Mouse (Mus musculus): ENCODE measurements around the gene Kl. TPM values are rescaled to one million over a fixed set of nuclear protein-coding genes. Genes with fewer than 3 reads are reported as not detected.

Gene Kl
- polyA plus RNA-seq (2016; fragmentation: Nextera tagmentation; extraction: Ambion mirVana) = 0.19 and 0.20 TPM in 2 replicates

- Histone ChIP-seq H3K36me3 (replicated peaks) (no peaks in the 10 kb centered on the region), H3K9ac (peak within 1 kb of the TSS; percentile 50), H3K27me3 (peaks cover 43% of the 10 kb centered on the region), H3K27ac (no peak within 1 kb of the TSS), H3K4me3 (replicated peaks) (peak within 1 kb of the TSS; percentile 50), H3K4me2 (peak within 1 kb of the TSS; percentile 85), H3K9me3 (no peaks in the 10 kb centered on the region), H3K4me1 (peaks cover 13% of the 10 kb centered on the region)
- peak; percentile 65 for ATAC-seq (ENCODE audit: low FRiP score)
- 2% methylated on average over 22 of the region's 22 CpGs for WGBS
Measured at GRCm38 (mm10) chr5:150952328-150952668, at the start of gene Kl. Gene Kl, plus strand, starts transcription at chr5:150952607.

DNA sequence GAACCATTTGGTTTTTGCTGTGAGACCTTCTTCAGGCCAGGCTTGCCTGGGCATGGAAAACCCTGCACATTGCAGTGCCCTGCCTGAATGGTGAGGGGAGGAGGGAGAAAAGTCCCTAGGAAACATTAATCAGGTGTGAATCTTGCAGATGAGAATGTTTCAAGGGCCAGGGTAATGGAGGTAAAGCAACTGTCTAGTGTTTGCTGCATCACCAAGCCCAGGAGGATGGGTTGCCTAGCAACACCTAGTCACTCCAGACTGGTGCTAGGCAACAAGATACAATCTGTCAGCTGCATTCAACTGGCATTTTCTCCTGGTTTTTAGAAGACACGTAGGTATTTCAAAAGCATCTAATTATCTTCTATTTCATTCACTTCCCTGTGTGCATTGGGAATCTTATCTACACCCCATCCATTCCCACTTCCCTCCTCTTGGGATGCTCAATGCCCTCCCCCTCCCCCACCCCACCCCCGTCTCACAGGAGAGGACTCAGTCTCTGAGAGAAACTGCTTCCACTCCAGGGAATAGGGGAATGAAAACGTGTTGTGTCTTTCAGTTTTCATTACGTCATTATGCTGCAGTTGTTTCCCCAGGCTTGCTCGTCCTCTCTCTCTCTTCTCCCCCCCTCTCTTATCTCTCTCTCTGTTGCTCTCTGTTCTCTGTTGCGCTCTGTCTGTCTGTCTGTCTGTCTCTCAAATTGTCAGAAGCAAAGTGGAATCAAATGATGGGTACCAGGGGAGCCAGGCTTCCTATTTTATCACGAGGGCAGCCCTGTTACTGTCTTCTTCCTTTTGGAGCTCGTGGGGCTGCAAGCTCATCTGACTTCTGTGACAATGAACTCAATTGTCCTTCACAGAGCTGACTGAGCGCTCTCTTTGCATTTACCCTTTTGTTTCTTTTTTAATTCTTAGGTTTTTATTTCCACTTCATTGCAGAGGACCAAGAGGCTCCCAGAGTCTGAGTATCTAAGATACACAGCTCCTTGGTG, 46.1 kb upstream of the Kl start:
- no peaks in the 10 kb centered on the region for H3K27me3 ChIP-seq
- no peaks in the 10 kb centered on the region for H3K9me3 ChIP-seq
- peak overlapping the region; percentile 94 for H3K27ac ChIP-seq
- 15% methylated on average over 9 of the region's 9 CpGs for WGBS
- H3K9ac ChIP-seq = peak overlapping the region; percentile 29; the same call in 1 of the 2 replicates
- peak; percentile 98 for ATAC-seq (ENCODE audit: low FRiP score)
- H3K4me3 ChIP-seq (replicated peaks) = no peak overlapping the region
- H3K36me3 ChIP-seq (replicated peaks) = no peaks in the 10 kb centered on the region
- H3K4me1 ChIP-seq = peaks cover 18% of the 10 kb centered on the region
- peak overlapping the region; percentile 40 for H3K4me2 ChIP-seq

DNA sequence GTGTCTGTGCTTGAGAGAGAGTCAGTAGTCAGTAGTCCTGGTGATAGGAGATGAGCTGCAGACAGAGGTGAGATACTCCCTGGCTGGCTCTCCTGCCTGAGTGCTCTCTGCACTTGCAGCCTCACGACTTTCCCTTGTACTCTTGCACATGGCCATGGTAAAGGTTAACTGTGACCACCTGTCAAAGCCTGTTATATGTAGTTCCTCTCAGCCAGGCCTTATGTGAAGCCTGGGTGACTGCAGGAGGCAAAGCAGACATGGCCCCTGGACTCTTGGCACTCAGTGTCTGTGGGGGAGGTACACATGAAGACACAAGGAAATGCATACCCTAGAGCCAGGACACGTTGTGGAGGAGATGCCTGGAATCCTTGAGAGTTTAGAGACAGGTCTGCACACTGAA, 40.3 kb upstream of the Kl start:
- no peak overlapping the region for H3K9ac ChIP-seq
- WGBS = 45% methylated on average over 2 of the region's 2 CpGs
- no peak overlapping the region for H3K4me2 ChIP-seq
- no peaks in the 10 kb centered on the region for H3K27me3 ChIP-seq
- no peak overlapping the region for H3K4me3 ChIP-seq (replicated peaks)
- H3K36me3 ChIP-seq (replicated peaks) = no peaks in the 10 kb centered on the region
- no peak for ATAC-seq (ENCODE audit: low FRiP score)
- H3K4me1 ChIP-seq = peaks cover 3% of the 10 kb centered on the region
- no peak overlapping the region for H3K27ac ChIP-seq
- H3K9me3 ChIP-seq = no peaks in the 10 kb centered on the region

DNA sequence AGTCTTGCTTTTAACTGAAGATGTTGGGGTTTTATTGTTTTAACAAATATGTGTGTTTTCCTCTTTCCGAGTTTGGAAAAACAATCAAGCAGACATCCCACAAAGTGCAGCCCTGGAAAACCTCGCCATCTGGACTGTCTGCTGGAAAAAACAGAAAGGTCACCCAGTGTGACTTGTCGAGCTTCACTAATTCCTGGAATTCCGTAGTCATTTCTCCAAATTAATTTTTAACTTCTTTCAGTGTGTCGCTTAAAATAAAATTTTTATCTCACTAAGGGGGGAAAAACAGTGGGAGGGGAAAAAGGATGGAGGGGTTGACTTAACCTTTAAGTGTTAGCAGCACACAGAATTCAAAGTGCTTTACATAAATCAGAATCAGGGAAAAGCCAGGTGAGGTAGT, 39.8 kb upstream of the Kl start:
- Histone ChIP-seq H3K4me1 (no peaks in the 10 kb centered on the region; the same call in 1 of the 2 replicates), H3K36me3 (replicated peaks) (no peaks in the 10 kb centered on the region), H3K9me3 (no peaks in the 10 kb centered on the region), H3K4me2 (no peak overlapping the region), H3K27ac (no peak overlapping the region), H3K9ac (no peak overlapping the region), H3K4me3 (replicated peaks) (no peak overlapping the region), H3K27me3 (no peaks in the 10 kb centered on the region)
- WGBS = 61% methylated on average over 5 of the region's 5 CpGs
- no peak for ATAC-seq (ENCODE audit: low FRiP score)

DNA sequence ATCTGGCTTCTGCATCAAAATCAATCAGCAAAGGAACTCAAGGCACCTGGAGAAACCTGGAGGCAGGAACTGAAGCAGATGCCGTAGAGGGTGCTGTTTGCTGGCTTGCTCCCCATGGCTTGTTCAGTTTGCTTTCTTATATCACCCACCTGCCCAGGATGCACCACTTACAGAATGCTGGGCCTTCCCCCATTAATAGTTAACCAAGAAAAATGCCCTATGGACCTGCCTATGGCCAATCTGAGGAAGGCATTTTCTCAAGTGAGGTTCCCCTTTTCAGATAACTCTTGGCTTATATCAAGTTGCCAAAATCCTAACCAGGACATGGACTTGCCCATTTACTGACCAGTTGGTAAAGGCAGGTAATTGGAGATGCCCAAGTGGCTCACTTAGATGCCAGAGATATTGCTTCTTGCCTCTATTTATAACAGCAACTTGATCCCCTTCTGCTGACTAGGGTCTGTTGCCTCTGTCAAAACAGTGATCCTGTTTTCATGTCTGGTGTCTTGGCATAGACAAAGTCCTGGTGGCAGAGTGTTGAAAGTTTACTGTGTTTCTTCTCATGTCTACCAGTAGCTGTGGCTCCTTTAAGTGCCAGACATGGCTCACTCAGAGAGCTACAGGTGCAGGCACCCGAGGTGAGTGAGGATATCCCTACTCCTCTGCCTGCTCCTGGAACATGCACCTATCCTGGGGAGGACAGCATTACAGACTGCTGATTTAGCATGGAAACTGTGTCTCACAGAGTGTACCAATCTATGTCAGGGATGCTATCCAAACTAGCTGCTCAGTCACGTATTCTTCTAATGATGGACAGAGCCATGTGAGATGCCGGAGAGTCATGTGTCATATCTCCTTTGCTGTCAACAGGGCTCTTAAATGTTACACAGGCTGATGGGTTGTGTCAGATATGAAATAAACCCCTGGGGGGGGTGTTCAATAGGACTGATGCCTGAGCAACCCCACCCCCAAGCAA, 37.0 kb upstream of the Kl start:
- Histone ChIP-seq H3K9me3 (no peaks in the 10 kb centered on the region), H3K4me2 (no peak overlapping the region), H3K4me1 (no peaks in the 10 kb centered on the region; the same call in 1 of the 2 replicates), H3K27ac (no peak overlapping the region), H3K4me3 (replicated peaks) (no peak overlapping the region), H3K36me3 (replicated peaks) (no peaks in the 10 kb centered on the region), H3K9ac (no peak overlapping the region), H3K27me3 (no peaks in the 10 kb centered on the region)
- 88% methylated on average over 4 of the region's 4 CpGs for WGBS
- ATAC-seq (ENCODE audit: low FRiP score) = no peak

DNA sequence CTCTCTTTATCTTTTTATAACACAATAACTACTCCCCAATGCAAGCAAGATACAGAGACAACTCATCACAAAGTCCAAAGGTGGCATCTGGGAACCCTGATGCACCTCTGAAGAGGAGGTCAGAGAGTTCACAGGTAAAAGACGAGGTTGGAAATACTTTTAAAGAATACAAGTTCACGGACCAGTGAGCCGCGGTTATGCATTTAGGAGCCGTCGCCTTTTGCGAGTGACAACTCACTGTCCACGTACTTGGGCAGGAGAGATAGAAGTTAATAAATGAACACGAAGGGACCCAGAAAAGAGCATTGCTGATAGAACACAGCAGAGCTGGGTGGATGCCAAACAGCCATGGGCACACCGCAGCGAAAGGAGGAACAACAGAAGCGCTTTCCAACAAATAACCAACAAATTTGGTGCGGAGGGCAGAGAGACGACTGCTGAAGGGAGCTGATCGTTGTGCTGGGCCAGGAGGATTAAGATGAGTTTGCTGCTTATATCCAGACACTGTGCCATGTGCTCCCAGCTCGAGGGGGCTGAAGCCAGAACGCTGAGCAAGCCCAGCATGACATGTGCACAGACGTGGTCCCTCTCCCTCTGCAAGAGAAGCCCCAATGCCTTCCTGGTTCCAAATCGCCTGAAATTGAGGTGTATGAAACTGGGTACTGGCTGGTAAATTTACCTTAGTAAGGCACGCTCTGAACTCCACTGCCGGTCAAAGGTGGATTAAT, 35.1 kb upstream of the Kl start:
- H3K4me3 ChIP-seq (replicated peaks) = no peak overlapping the region
- no peaks in the 10 kb centered on the region for H3K9me3 ChIP-seq
- no peaks in the 10 kb centered on the region; the same call in 1 of the 2 replicates for H3K4me1 ChIP-seq
- no peak overlapping the region for H3K4me2 ChIP-seq
- no peak overlapping the region for H3K27ac ChIP-seq
- no peaks in the 10 kb centered on the region for H3K36me3 ChIP-seq (replicated peaks)
- ATAC-seq (ENCODE audit: low FRiP score) = no peak
- no peak overlapping the region for H3K9ac ChIP-seq
- H3K27me3 ChIP-seq = no peaks in the 10 kb centered on the region
- 84% methylated on average over 21 of the region's 21 CpGs for whole genome bisulfite sequencing

DNA sequence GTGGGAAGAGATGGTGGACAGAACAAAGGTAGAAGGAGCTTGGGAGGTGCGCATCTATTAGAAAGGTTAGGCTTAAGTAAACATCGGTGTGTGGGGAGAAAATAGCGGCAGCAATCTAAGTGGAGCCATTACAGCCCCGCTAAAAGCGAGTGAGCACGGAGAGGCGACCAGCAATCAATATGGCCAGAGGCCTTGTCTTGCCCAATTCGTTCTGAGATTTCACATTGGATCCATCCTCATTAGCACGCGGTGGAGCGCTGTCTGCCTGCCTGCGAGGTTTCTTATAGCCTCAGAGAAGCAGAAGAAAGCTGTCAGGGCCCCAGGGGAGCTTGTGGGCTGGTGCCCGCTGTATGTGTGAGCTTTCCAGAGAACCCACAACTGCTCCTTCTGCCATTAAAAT, 33.8 kb upstream of the Kl start:
- Histone ChIP-seq H3K4me2 (no peak overlapping the region), H3K9ac (no peak overlapping the region), H3K4me3 (replicated peaks) (no peak overlapping the region), H3K4me1 (no peaks in the 10 kb centered on the region; the same call in 1 of the 2 replicates), H3K27ac (no peak overlapping the region), H3K9me3 (no peaks in the 10 kb centered on the region), H3K36me3 (replicated peaks) (no peaks in the 10 kb centered on the region), H3K27me3 (no peaks in the 10 kb centered on the region)
- peak; percentile 66; the same call in 1 of the 2 replicates for ATAC-seq (ENCODE audit: low FRiP score)
- 84% methylated on average over 13 of the region's 13 CpGs for WGBS

- Histone ChIP-seq H3K27ac (no peak overlapping the region), H3K4me3 (replicated peaks) (no peak overlapping the region), H3K36me3 (replicated peaks) (no peaks in the 10 kb centered on the region), H3K4me2 (no peak overlapping the region), H3K27me3 (no peaks in the 10 kb centered on the region), H3K4me1 (no peaks in the 10 kb centered on the region), H3K9me3 (no peaks in the 10 kb centered on the region), H3K9ac (no peak overlapping the region)
- 89% methylated on average over 4 of the region's 4 CpGs for WGBS
- no peak for ATAC-seq (ENCODE audit: low FRiP score)
Measured at GRCm38 (mm10) chr5:150919269-150919668, 33.1 kb upstream of the Kl start.

- Histone ChIP-seq H3K9me3 (no peaks in the 10 kb centered on the region), H3K27me3 (no peaks in the 10 kb centered on the region), H3K36me3 (replicated peaks) (no peaks in the 10 kb centered on the region), H3K27ac (no peak overlapping the region), H3K4me2 (no peak overlapping the region), H3K9ac (no peak overlapping the region), H3K4me1 (no peaks in the 10 kb centered on the region), H3K4me3 (replicated peaks) (no peak overlapping the region)
- WGBS = 58% methylated on average over 2 of the region's 2 CpGs
- ATAC-seq (ENCODE audit: low FRiP score) = no peak
Measured at GRCm38 (mm10) chr5:150919961-150920360, 32.4 kb upstream of the Kl start.

DNA sequence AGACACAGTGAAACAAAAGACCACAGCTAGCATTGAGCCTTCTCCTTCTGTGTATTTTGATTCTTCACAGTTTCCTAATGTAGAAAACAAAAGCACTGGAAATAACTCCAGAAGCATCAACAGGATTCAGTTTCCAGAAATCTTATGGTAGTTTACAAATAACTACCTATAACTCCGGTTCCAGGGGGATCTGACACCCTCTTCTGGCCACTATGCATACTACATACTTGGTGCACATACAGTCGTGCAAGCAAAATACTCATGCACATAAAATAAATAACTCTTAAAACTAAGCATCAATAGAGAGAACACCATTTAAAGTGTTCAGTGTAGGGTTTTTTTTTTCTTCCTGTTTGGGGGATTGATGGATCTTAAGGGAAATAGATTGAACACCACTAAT, 23.0 kb upstream of the Kl start:
- Histone ChIP-seq H3K36me3 (replicated peaks) (no peaks in the 10 kb centered on the region), H3K9me3 (no peaks in the 10 kb centered on the region), H3K27me3 (no peaks in the 10 kb centered on the region), H3K27ac (no peak overlapping the region), H3K4me1 (no peaks in the 10 kb centered on the region), H3K4me2 (no peak overlapping the region), H3K4me3 (replicated peaks) (no peak overlapping the region), H3K9ac (no peak overlapping the region)
- 83% methylated on average over 2 of the region's 2 CpGs for WGBS
- no peak for ATAC-seq (ENCODE audit: low FRiP score)

DNA sequence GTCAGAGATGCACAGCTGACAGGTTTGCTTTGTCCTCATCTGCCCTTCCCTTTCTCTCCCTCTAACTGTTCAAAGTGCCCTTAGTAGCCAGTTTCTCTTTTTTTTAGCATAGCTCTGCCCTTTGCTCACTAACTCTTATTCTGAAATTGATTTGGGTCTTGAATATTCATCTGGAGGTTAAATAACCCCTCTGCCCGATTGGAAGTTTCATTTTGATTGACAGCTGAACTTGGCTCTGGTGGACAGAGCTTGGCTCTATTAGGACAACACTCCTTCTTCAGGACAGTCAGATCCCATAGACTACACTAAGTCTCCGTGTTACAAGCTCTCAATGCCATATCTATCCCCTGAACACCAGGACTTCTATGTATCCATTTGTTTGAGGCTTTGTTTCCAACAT, 19.8 kb upstream of the Kl start:
- H3K9me3 ChIP-seq = no peaks in the 10 kb centered on the region
- no peaks in the 10 kb centered on the region for H3K27me3 ChIP-seq
- no peak overlapping the region for H3K4me3 ChIP-seq (replicated peaks)
- no peaks in the 10 kb centered on the region for H3K36me3 ChIP-seq (replicated peaks)
- no peak for ATAC-seq (ENCODE audit: low FRiP score)
- WGBS = 79% methylated on average over 2 of the region's 2 CpGs
- H3K4me2 ChIP-seq = no peak overlapping the region
- no peak overlapping the region for H3K27ac ChIP-seq
- H3K9ac ChIP-seq = no peak overlapping the region
- H3K4me1 ChIP-seq = no peaks in the 10 kb centered on the region

DNA sequence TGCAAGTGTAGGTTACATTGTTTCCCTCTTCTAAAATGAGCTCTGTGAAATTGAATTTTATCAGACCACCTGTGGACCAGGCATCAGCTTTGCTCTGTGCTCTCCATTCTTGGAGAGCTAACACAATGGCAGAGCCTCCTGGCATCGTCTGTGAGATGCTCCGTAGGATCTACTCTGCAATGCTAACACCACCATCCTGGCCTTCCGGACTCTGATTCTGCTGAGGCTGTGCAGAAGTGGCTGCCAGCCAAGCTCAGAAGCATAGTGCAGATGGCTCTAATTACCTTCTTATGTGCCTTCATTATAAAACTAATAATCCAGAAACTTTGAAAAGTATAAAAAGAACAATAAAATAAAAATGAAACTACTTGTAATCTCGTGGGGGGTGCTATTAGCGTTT, 16.2 kb upstream of the Kl start:
- H3K4me2 ChIP-seq = no peak overlapping the region
- no peaks in the 10 kb centered on the region for H3K9me3 ChIP-seq
- no peak for ATAC-seq (ENCODE audit: low FRiP score)
- WGBS = 53% methylated on average over 5 of the region's 5 CpGs
- no peak overlapping the region for H3K4me3 ChIP-seq (replicated peaks)
- no peak overlapping the region for H3K27ac ChIP-seq
- H3K9ac ChIP-seq = no peak overlapping the region
- no peaks in the 10 kb centered on the region for H3K4me1 ChIP-seq
- no peaks in the 10 kb centered on the region for H3K36me3 ChIP-seq (replicated peaks)
- no peaks in the 10 kb centered on the region for H3K27me3 ChIP-seq

All from forebrain, embryonic 12.5 days (tissue).